Mouse (Mus musculus): ENCODE results near the gene Prmt8. TPM values are rescaled to one million over a fixed set of nuclear protein-coding genes. Genes with fewer than 3 reads are reported as not detected.

The Prmt8 gene
- 16.6 and 17.9 TPM in 2 replicates for polyA plus RNA-seq (2014; fragmentation: Nextera tagmentation; extraction: Ambion mirVana)

DNA sequence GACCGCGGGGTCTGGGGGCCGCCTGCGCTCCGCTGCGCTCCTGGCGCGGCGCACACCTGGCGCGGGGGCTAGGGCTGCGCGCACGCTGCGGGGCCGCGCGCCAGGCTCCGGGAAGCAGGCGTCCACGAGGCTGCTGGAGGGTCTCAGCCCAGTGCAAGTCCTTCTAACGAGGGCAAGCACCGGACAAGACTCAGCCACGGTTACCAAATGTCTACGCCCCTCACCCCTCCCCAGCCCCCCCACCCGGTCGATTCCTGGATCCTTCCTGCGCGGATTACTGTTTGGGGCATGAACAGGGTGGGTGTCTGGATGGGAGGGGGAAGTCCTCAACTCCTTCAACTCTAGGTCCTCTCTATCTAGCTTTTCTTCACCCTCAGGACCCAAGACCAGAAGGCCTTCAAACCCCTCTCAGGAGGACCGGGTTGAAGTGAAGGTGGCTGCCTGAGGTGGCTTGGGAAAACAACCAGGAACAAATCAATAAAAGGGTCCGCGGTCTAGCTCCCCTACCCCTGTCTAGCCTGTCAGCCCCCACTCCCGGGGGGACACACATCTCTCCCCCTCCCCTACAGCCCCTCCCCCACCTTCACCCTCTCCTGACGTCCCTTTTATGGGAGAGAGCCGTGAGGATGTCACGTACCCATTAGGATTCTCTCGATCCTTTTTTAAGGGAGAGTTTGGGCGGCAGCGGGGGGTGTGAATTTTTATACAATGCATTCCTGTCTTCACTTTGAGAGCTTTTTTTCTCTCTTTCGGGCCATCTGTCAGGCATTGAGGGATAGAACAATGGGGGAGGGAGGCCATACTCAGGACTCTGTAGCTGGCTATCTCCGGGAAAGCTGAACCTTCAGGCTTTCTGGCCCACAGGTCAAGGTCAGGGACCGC, at the start of gene Prmt8:
Gene Prmt8 (minus strand): TSS at position 198 of the 882 bp plus-strand sequence.
- DNase-seq (ENCODE audit: low spot score) (peak; percentile 64), ATAC-seq (peak; percentile 44)
- peak within 1 kb of the TSS; percentile 81 for H3K27ac ChIP-seq (ENCODE audit: low read depth, low read length)
- peaks cover 25% of the 10 kb centered on the region; the same call in 1 of the 2 replicates for H3K4me1 ChIP-seq (ENCODE audit: control insufficient read depth, insufficient read depth, low read length)
- WGBS: 0% methylated on average over 41 of the region's 42 CpGs
- H3K4me2 ChIP-seq (ENCODE audit: low read length): peak within 1 kb of the TSS; percentile 91
- peak within 1 kb of the TSS; percentile 63 for H3K4me3 ChIP-seq (ENCODE audit: low read depth, low read length)
- H3K9me3 ChIP-seq (replicated peaks; ENCODE audit: control insufficient read depth, low read length): no peaks in the 10 kb centered on the region
- H3K36me3 ChIP-seq (ENCODE audit: control insufficient read depth, insufficient read depth, low read length): no peaks in the 10 kb centered on the region
- 0 out of 2 replicates have a peak, but pooled peaks cover 7% of the 10 kb centered on the region for H3K27me3 ChIP-seq (replicated peaks; ENCODE audit: control insufficient read depth, insufficient read depth, low read length)
- H3K9ac ChIP-seq (ENCODE audit: low read length): peak within 1 kb of the TSS; percentile 72

DNA sequence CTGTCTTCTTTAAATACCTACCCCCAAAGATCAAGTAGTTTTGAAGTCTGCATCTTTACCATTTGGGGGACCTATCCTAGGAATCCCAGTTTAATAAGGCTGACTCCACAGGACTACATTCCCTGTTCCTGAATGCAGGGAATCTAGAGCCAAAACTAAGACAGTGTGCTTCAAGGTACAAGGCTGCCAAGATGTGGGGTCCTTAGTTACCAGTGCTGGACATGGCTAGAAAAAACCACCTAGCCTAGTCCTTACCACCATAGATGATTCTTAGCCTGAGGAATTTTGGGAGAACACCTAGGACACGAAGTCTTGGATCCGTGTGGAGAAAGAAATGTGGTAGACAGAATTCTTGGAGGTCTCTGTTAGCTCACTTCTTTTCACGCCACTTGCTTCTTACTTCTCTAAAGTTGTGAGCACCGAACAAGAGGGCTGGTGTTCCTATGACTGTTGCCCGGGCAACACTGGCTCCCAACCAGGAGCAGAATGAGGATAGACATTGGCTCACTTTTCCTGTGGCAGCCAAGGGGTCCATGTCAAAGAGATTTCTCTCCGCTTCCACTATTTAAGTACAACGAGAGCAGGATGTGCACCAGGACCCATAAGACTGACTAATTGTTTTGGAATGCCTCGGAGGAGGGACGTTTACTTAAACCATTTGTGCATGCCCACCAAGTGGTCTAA, 33.9 kb upstream of the Prmt8 start:
- H3K4me2 ChIP-seq (ENCODE audit: low read length): no peak overlapping the region
- DNase-seq (ENCODE audit: low spot score) (peak; percentile 76), ATAC-seq (peak; percentile 82)
- H3K27ac ChIP-seq (ENCODE audit: low read depth, low read length): no peak overlapping the region
- H3K9me3 ChIP-seq (replicated peaks; ENCODE audit: control insufficient read depth, low read length): no peaks in the 10 kb centered on the region
- H3K27me3 ChIP-seq (replicated peaks; ENCODE audit: control insufficient read depth, insufficient read depth, low read length): no peaks in the 10 kb centered on the region
- no peak overlapping the region for H3K9ac ChIP-seq (ENCODE audit: low read length)
- no peaks in the 10 kb centered on the region for H3K36me3 ChIP-seq (ENCODE audit: control insufficient read depth, insufficient read depth, low read length)
- no peaks in the 10 kb centered on the region for H3K4me1 ChIP-seq (ENCODE audit: control insufficient read depth, insufficient read depth, low read length)
- 29% methylated on average over 9 of the region's 9 CpGs for WGBS
- H3K4me3 ChIP-seq (ENCODE audit: low read depth, low read length): no peak overlapping the region

DNA sequence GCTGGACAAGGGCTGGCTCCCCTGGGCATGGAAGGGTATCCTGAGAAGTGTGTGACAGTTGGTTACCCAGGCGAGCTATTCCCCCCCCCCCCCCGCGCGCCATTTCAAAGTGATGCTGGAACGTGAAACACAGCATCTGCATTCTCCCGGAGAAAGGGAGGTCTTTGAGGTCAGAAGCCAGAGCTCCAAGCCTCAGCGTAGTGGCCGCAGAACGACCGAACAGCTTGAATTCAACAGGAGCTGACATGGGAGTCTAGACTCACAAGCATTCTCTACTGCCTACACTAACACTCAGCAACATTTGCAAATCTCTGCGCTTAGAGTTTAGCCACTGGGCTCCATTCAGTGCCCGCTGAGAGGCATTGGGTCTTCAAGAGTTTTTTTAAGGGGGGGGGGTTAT, 32.9 kb upstream of the Prmt8 start:
- DNase-seq (ENCODE audit: low spot score): no peak
- 89% methylated on average over 8 of the region's 12 CpGs for WGBS
- H3K27ac ChIP-seq (ENCODE audit: low read depth, low read length): no peak overlapping the region
- no peak overlapping the region for H3K4me2 ChIP-seq (ENCODE audit: low read length)
- H3K27me3 ChIP-seq (replicated peaks; ENCODE audit: control insufficient read depth, insufficient read depth, low read length): no peaks in the 10 kb centered on the region
- ATAC-seq: no peak
- no peaks in the 10 kb centered on the region for H3K36me3 ChIP-seq (ENCODE audit: control insufficient read depth, insufficient read depth, low read length)
- H3K9me3 ChIP-seq (replicated peaks; ENCODE audit: control insufficient read depth, low read length): no peaks in the 10 kb centered on the region
- H3K4me1 ChIP-seq (ENCODE audit: control insufficient read depth, insufficient read depth, low read length): no peaks in the 10 kb centered on the region
- H3K9ac ChIP-seq (ENCODE audit: low read length): no peak overlapping the region
- no peak overlapping the region for H3K4me3 ChIP-seq (ENCODE audit: low read depth, low read length)

DNA sequence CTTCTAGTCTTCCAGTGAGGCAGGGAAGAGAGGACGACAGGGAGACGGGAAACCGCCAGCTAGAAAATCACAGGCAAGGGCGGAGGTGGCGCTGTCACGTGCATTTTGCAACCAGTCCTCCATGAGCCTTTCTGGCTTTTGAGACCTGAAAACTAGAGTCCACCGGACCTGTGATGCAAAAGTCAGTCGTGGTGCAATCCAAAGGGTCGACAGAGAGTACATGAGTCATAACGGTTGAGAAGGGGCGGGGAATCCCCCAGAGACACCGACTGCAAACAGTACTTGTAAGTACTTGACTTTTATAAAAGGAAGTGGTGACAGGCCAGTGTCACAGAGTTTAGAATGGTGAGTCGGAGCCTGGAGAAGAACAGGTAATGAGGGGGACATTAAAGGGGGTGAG, 20.8 kb upstream of the Prmt8 start:
- Histone ChIP-seq H3K27me3 (replicated peaks; ENCODE audit: control insufficient read depth, insufficient read depth, low read length) (no peaks in the 10 kb centered on the region), H3K9ac (ENCODE audit: low read length) (no peak overlapping the region), H3K4me3 (ENCODE audit: low read depth, low read length) (no peak overlapping the region), H3K4me2 (ENCODE audit: low read length) (no peak overlapping the region), H3K27ac (ENCODE audit: low read depth, low read length) (no peak overlapping the region), H3K36me3 (ENCODE audit: control insufficient read depth, insufficient read depth, low read length) (no peaks in the 10 kb centered on the region), H3K9me3 (replicated peaks; ENCODE audit: control insufficient read depth, low read length) (no peaks in the 10 kb centered on the region), H3K4me1 (ENCODE audit: control insufficient read depth, insufficient read depth, low read length) (no peaks in the 10 kb centered on the region)
- 85% methylated on average over 13 of the region's 13 CpGs for WGBS
- DNase-seq (ENCODE audit: low spot score) (no peak), ATAC-seq (no peak)

DNA sequence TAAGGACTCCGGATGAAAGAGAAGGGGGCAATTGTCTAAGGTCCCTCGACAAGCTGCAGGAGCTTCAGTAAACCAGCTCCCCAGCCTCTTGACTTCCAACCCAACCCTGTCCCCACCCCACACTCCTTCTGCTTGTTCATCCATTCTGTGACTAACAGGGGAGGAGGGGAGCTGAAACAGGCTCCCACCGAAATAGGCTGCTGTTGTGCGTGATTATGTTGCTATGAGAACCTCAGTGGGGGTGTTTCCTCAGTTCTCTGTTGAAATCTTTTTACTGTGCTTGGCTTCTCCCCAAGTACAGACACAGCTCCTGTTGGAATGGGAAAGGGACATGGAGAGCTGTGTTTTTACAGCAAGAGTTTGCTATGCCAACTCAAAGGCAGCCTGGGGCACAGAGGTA, 1.5 kb upstream of the Prmt8 start:
- 36% methylated on average over 4 of the region's 4 CpGs for WGBS
- no peak overlapping the region for H3K27ac ChIP-seq (ENCODE audit: low read depth, low read length)
- no peak overlapping the region for H3K4me3 ChIP-seq (ENCODE audit: low read depth, low read length)
- H3K36me3 ChIP-seq (ENCODE audit: control insufficient read depth, insufficient read depth, low read length): no peaks in the 10 kb centered on the region
- no peaks in the 10 kb centered on the region for H3K9me3 ChIP-seq (replicated peaks; ENCODE audit: control insufficient read depth, low read length)
- peak overlapping the region; percentile 91 for H3K4me2 ChIP-seq (ENCODE audit: low read length)
- H3K9ac ChIP-seq (ENCODE audit: low read length): no peak overlapping the region
- ATAC-seq (no peak), DNase-seq (ENCODE audit: low spot score) (peak; percentile 45)
- H3K27me3 ChIP-seq (replicated peaks; ENCODE audit: control insufficient read depth, insufficient read depth, low read length): 0 out of 2 replicates have a peak, but pooled peaks cover 7% of the 10 kb centered on the region
- peaks cover 23% of the 10 kb centered on the region; the same call in 1 of the 2 replicates for H3K4me1 ChIP-seq (ENCODE audit: control insufficient read depth, insufficient read depth, low read length)

DNA sequence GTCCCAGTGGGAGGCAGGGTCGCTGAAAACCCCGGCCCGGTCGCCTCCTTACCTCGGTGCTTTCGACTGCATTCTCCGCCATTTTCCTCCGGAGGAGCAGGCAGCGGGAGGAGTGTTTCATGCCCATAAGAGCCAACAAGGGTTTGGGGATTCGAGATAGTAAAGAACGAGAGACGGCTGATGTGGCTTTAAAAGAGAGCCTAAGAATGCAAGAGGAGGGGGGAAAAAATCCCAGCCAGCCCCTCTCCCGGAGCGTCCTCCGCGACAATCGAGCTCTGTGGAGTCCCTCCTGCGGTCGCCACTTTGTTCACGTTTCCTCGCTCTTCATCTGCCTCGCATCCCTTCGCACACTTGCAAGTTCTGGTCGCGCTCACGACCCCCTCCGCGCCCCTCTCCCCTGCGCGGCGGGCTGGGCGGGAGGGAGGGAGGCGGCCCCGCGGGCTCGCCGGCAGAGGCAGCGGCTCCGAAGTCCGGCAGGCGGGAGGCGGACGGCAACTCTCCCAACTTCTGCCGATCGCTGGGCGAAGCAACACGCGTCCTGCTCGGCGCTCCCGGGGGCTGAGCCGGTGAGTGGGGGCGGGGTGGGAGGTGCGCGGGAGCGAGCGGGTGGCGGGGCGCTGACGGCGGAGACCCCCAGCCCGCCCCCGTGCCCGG, 524 bp downstream of the Prmt8 start:
- under 1% methylated on average over 43 of the region's 64 CpGs for WGBS
- Histone ChIP-seq H3K9me3 (replicated peaks; ENCODE audit: control insufficient read depth, low read length) (no peaks in the 10 kb centered on the region), H3K36me3 (ENCODE audit: control insufficient read depth, insufficient read depth, low read length) (no peaks in the 10 kb centered on the region), H3K27ac (ENCODE audit: low read depth, low read length) (peak overlapping the region; percentile 81), H3K4me3 (ENCODE audit: low read depth, low read length) (peak overlapping the region; percentile 63), H3K9ac (ENCODE audit: low read length) (peak overlapping the region; percentile 72), H3K27me3 (replicated peaks; ENCODE audit: control insufficient read depth, insufficient read depth, low read length) (0 out of 2 replicates have a peak, but pooled peaks cover 7% of the 10 kb centered on the region), H3K4me1 (ENCODE audit: control insufficient read depth, insufficient read depth, low read length) (peaks cover 25% of the 10 kb centered on the region; the same call in 1 of the 2 replicates), H3K4me2 (ENCODE audit: low read length) (peak overlapping the region; percentile 91)
- DNase-seq (ENCODE audit: low spot score): peak; percentile 59
- peak; percentile 21 for ATAC-seq

DNA sequence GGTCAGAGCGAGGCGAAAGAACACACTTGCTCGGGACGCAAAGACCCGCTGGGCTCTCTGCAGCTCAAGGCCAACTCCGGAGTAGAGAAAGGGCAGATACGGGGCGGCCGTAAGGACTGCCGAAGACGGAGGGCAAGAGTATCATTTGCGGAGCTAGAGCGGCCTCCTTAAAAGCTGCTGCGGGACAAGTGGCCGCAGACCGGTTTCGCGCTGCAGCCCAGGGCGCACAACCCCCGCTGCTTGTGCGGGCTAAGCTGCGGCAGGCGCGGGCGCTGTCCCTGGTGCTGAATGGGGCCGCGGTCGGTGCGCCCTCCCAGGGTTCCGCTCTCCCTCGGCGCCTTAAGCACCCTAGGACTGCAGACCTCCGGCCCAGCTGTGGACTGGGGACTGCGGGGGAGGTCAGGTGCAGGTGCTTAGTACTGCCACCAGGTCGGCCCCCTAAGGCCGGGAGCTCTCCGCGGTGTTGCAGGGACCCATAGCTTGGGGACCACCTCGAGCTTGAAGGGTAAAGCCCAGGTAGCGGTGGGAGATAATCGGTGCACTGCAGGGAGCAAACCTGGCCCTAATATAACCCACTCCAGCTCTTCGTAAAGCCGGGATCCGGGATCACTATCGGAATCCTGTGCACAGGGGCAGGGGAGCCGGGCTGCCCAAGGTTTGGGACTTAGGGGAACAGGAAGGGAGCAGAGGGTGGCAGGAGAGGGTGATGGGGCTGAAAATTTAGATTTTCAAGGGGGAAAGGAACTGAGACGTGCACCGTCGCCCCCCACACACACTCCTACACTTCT, 1.4 kb downstream of the Prmt8 start:
- Histone ChIP-seq H3K4me1 (ENCODE audit: control insufficient read depth, insufficient read depth, low read length) (peaks cover 25% of the 10 kb centered on the region; the same call in 1 of the 2 replicates), H3K4me3 (ENCODE audit: low read depth, low read length) (peak overlapping the region; percentile 63), H3K9me3 (replicated peaks; ENCODE audit: control insufficient read depth, low read length) (no peaks in the 10 kb centered on the region), H3K4me2 (ENCODE audit: low read length) (peak overlapping the region; percentile 91), H3K9ac (ENCODE audit: low read length) (peak overlapping the region; percentile 72), H3K36me3 (ENCODE audit: control insufficient read depth, insufficient read depth, low read length) (no peaks in the 10 kb centered on the region), H3K27ac (ENCODE audit: low read depth, low read length) (peak overlapping the region; percentile 81), H3K27me3 (replicated peaks; ENCODE audit: control insufficient read depth, insufficient read depth, low read length) (0 out of 2 replicates have a peak, but pooled peaks cover 7% of the 10 kb centered on the region)
- ATAC-seq (peak; percentile 33), DNase-seq (ENCODE audit: low spot score) (peak; percentile 62)
- under 1% methylated on average over 49 of the region's 49 CpGs for WGBS

DNA sequence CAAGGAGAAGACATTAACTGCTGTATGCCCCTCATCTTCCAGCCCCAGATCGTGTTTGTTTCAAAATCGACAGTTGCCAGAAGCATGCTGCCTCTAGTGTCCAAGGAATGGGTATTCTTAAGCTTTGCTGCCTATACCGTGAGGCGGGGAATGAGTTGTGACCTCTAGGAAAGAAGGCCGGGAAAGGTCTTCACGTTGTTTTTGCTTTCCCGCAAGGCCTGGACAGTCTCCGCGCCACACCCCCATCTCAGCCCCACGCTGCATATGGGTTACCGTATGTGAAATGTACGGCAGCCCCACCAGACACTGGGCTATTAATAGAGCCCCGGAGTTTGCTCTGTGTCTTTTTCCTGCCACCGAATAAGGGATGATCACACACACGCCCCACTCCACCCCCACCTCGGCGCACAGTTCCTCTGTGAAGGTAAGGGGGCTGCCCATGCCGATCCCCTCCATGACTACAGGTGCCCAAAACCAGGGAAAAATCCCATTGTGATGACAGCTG, 2.0 kb downstream of the Prmt8 start:
- H3K27me3 ChIP-seq (replicated peaks; ENCODE audit: control insufficient read depth, insufficient read depth, low read length): 0 out of 2 replicates have a peak, but pooled peaks cover 7% of the 10 kb centered on the region
- 0 out of 2 replicates have a peak, but pooled peaks have one; percentile 18 for ATAC-seq
- no peaks in the 10 kb centered on the region for H3K36me3 ChIP-seq (ENCODE audit: control insufficient read depth, insufficient read depth, low read length)
- peaks cover 25% of the 10 kb centered on the region; the same call in 1 of the 2 replicates for H3K4me1 ChIP-seq (ENCODE audit: control insufficient read depth, insufficient read depth, low read length)
- H3K9ac ChIP-seq (ENCODE audit: low read length): peak overlapping the region; percentile 72
- DNase-seq (ENCODE audit: low spot score): peak; percentile 54
- under 1% methylated on average over 18 of the region's 18 CpGs for WGBS
- peak overlapping the region; percentile 91 for H3K4me2 ChIP-seq (ENCODE audit: low read length)
- H3K4me3 ChIP-seq (ENCODE audit: low read depth, low read length): peak overlapping the region; percentile 63
- H3K9me3 ChIP-seq (replicated peaks; ENCODE audit: control insufficient read depth, low read length): no peaks in the 10 kb centered on the region
- peak overlapping the region; percentile 81 for H3K27ac ChIP-seq (ENCODE audit: low read depth, low read length)
